Comparison of ENCODE assay signal across 9 mouse cellular contexts in the genomic region with DNA sequence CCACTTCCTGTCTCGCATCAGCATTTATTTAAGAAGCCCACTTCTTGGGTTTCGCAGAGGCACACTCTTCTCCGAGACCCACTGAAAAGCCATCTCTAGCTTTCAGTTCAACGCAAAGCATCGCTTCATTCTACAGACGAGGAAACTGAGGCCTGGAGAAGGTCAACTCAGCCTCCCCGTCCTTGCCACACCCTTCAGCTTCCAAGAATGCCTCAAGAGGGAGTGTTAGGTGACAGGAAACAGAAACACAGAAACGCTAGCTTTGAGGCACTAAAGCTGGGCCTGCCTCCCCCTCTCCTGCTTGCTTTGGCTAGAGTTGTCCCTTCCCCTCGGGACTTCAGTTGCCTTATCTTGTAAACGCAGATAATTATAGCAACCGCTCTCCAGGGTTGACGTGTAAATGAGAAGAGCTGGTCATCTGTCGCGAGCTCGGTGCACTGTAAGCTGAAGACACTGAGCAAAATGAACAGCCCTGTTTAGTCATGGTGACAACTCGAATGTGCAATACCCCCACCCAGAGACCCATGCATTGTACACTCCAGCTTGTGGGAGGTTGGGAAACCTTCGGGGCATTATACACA. TPM values are rescaled to one million over a fixed set of nuclear protein-coding genes. Genes with fewer than 3 reads are reported as not detected.
DNase-seq lines count a peak whose midpoint lies in the region; ATAC-seq and TF ChIP-seq lines count a peak whose summit lies in the region.
"Had no signal": no experiment of that assay in that cellular context is flagged by ENCODE, and none has a peak within 500 bp of the region (broad histone marks: within the 10 kb centered on the region; RNA-seq: fewer than 3 reads in every experiment).

No protein-coding gene starts in this region.

- H3K36me3 ChIP-seq in limb, embryonic 13.5 days, result peaks cover 34% of the 10 kb centered on the region
- H3K36me3 ChIP-seq in limb, embryonic 10.5 days, result peaks cover 39% of the 10 kb centered on the region
- peaks cover 13% of the 10 kb centered on the region for H3K36me3 ChIP-seq in forebrain, postnatal 0 days (ENCODE audit: insufficient read depth)
- H3K36me3 ChIP-seq in midbrain, embryonic 15.5 days (replicated peaks), result peaks cover 11% of the 10 kb centered on the region

- no peak for ATAC-seq in limb, embryonic 13.5 days (ENCODE audit: low FRiP score, low read depth)
- no peak for ATAC-seq in cerebellum, adult (ENCODE audit: insufficient number of reproducible peaks, low FRiP score, low TSS enrichment)
- no peak for ATAC-seq in forebrain, postnatal 0 days
- ATAC-seq in midbrain, embryonic 15.5 days (replicated peaks), result no peak

- peaks cover 15% of the 10 kb centered on the region for H3K4me1 ChIP-seq in limb, embryonic 13.5 days
- H3K4me1 ChIP-seq in limb, embryonic 10.5 days, result peaks cover 26% of the 10 kb centered on the region
- H3K4me1 ChIP-seq in forebrain, postnatal 0 days (ENCODE audit: insufficient read depth), result no peaks in the 10 kb centered on the region
- no peaks in the 10 kb centered on the region for H3K4me1 ChIP-seq in midbrain, embryonic 15.5 days

- H3K27ac ChIP-seq in limb, embryonic 13.5 days, result peak overlapping the region; percentile 28; the same call in 1 of the 2 replicates
- no peak overlapping the region for H3K27ac ChIP-seq in limb, embryonic 10.5 days
- H3K27ac ChIP-seq in forebrain, postnatal 0 days (ENCODE audit: low read depth, low read length), result no peak overlapping the region
- no peak overlapping the region for H3K27ac ChIP-seq in midbrain, embryonic 15.5 days
- H3K27ac ChIP-seq: neural tube, embryonic 13.5 days had no signal

- no peak for TF ChIP-seq CTCF in forebrain, postnatal 0 days (IDR thresholded peaks at IDR 0.05; ENCODE audit: low read depth)

- WGBS in limb, embryonic 13.5 days, result 51% methylated on average over 17 of the region's 17 CpGs
- WGBS in limb, embryonic 10.5 days, result 61% methylated on average over 17 of the region's 17 CpGs
- 67% methylated on average over 17 of the region's 17 CpGs for WGBS in forebrain, postnatal 0 days
- WGBS in midbrain, embryonic 15.5 days, result 66% methylated on average over 17 of the region's 17 CpGs

- no peaks in the 10 kb centered on the region for H3K27me3 ChIP-seq in limb, embryonic 13.5 days
- no peaks in the 10 kb centered on the region for H3K27me3 ChIP-seq in limb, embryonic 10.5 days (ENCODE audit: low read depth, poor library complexity, severe bottlenecking)
- H3K27me3 ChIP-seq in forebrain, postnatal 0 days (ENCODE audit: insufficient read depth, low read length), result no peaks in the 10 kb centered on the region
- no peaks in the 10 kb centered on the region for H3K27me3 ChIP-seq in midbrain, embryonic 15.5 days (replicated peaks)
- H3K27me3 ChIP-seq: neural tube, embryonic 13.5 days had no signal

- H3K4me3 ChIP-seq in limb, embryonic 13.5 days, result no peak overlapping the region
- no peak overlapping the region for H3K4me3 ChIP-seq in limb, embryonic 10.5 days
- H3K4me3 ChIP-seq in forebrain, postnatal 0 days (ENCODE audit: low read depth, low read length), result no peak overlapping the region
- H3K4me3 ChIP-seq in midbrain, embryonic 15.5 days, result no peak overlapping the region
- H3K4me3 ChIP-seq: neural tube, embryonic 13.5 days had no signal

- no peak overlapping the region for H3K9ac ChIP-seq in limb, embryonic 13.5 days
- H3K9ac ChIP-seq in forebrain, postnatal 0 days, result no peak overlapping the region
- H3K9ac ChIP-seq in midbrain, embryonic 15.5 days, result no peak overlapping the region
- H3K9ac ChIP-seq: neural tube, embryonic 13.5 days had no signal

- H3K4me2 ChIP-seq in limb, embryonic 13.5 days (replicated peaks), result no peak overlapping the region
- H3K4me2 ChIP-seq in forebrain, postnatal 0 days (ENCODE audit: low read depth), result no peak overlapping the region
- no peak overlapping the region for H3K4me2 ChIP-seq in midbrain, embryonic 15.5 days
- H3K4me2 ChIP-seq: neural tube, embryonic 13.5 days had no signal

- no peak for DNase-seq in limb, embryonic 10.5 days (ENCODE audit: low spot score)
- peak; percentile 87 to 90 for DNase-seq in heart, adult 18-20 months
- DNase-seq in kidney, postnatal 25 days, result peak; percentile 27 to 58
- DNase-seq in naive thymus-derived CD4-positive, alpha-beta T cell, adult 2 months (ENCODE audit: low read depth), result peak; percentile 52
- DNase-seq in forebrain, postnatal 0 days, result no peak

- peaks cover 7% of the 10 kb centered on the region for H3K9me3 ChIP-seq in limb, embryonic 13.5 days
- H3K9me3 ChIP-seq in limb, embryonic 10.5 days (replicated peaks), result no peaks in the 10 kb centered on the region; the same call in 1 of the 2 replicates
- H3K9me3 ChIP-seq in forebrain, postnatal 0 days (ENCODE audit: low read length), result no peaks in the 10 kb centered on the region
- H3K9me3 ChIP-seq in midbrain, embryonic 15.5 days, result no peaks in the 10 kb centered on the region
- H3K9me3 ChIP-seq: neural tube, embryonic 13.5 days had no signal

RNA-seq across cellular contexts. Expression of a gene that starts 39.9 kb away (rescaled TPM):
- 295 and 303 TPM in 2 replicates for polyA plus RNA-seq in limb, embryonic 13.5 days (2015; fragmentation: Nextera tagmentation; extraction: Ambion mirVana)
- polyA plus RNA-seq in limb, embryonic 10.5 days (2016; fragmentation: Nextera tagmentation; extraction: Ambion mirVana), result 233 TPM in 2 replicates
- total RNA-seq in heart, adult 18-20 months (2021), result 10 to 100 TPM; 45.3 to 60.2 TPM
- total RNA-seq in forebrain, postnatal 0 days (2014; rRNA removed), result 38.5 and 46.6 TPM in 2 replicates
- polyA plus RNA-seq in forebrain, postnatal 0 days (2015; fragmentation: Nextera tagmentation; extraction: Ambion mirVana), result 129 and 173 TPM in 2 replicates
- 169 and 185 TPM in 2 replicates for polyA plus RNA-seq in midbrain, embryonic 15.5 days (2015; fragmentation: Nextera tagmentation; extraction: Ambion mirVana)

RNA-seq across cellular contexts. Expression of a gene that starts 40.6 kb away (rescaled TPM):
- polyA plus RNA-seq in limb, embryonic 13.5 days (2015; fragmentation: Nextera tagmentation; extraction: Ambion mirVana), result 137 and 146 TPM in 2 replicates
- 208 and 220 TPM in 2 replicates for polyA plus RNA-seq in limb, embryonic 10.5 days (2016; fragmentation: Nextera tagmentation; extraction: Ambion mirVana)
- 100 to 1,000 TPM; 253 to 258 TPM for total RNA-seq in heart, adult 18-20 months (2021)
- 44.0 and 65.2 TPM in 2 replicates for total RNA-seq in forebrain, postnatal 0 days (2014; rRNA removed)
- 34.5 and 41.5 TPM in 2 replicates for polyA plus RNA-seq in forebrain, postnatal 0 days (2015; fragmentation: Nextera tagmentation; extraction: Ambion mirVana)
- 63.8 and 69.5 TPM in 2 replicates for polyA plus RNA-seq in midbrain, embryonic 15.5 days (2015; fragmentation: Nextera tagmentation; extraction: Ambion mirVana)

Comparison
In these comparisons a context has a peak if more than half of its experiments do, and no peak if none do; other contexts are left out.
1. DNase-seq: peak in heart, adult 18-20 months (2 of 2), kidney, postnatal 25 days (2 of 2) and naive thymus-derived CD4-positive, alpha-beta T cell, adult 2 months (single experiment); none in limb, embryonic 10.5 days (single experiment) and forebrain, postnatal 0 days (single experiment).